Mouse (Mus musculus): ENCODE measurements at regions not wholly inside any gene's neighbourhood (a gene's known extent, or its start where the extent isn't known, plus 50 kb on each side); places are given as distances from the start of the nearest gene placed in this dataset.

DNA sequence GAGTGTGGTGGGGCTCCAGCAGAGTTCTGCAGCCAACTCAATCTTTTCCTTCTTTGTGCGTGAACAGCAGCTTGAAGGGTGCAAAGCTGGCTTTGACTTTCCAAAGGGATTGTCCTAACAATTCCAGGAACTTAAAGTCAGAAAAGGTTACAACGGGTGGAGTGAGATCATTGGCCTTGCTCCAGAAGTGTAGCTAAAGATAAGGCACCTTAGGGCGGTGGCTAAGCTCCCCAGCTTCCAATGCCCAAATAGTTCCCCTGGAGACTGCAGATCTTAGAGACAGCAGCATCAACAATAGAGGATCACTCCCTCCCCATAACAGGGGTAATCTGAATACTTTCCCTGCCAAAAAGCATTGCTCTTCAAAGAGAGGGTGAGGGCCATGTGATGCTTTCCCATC, 62.3 kb upstream of the Cd93 start:
- no peak for DNase-seq (ENCODE audit: low spot score)

DNA sequence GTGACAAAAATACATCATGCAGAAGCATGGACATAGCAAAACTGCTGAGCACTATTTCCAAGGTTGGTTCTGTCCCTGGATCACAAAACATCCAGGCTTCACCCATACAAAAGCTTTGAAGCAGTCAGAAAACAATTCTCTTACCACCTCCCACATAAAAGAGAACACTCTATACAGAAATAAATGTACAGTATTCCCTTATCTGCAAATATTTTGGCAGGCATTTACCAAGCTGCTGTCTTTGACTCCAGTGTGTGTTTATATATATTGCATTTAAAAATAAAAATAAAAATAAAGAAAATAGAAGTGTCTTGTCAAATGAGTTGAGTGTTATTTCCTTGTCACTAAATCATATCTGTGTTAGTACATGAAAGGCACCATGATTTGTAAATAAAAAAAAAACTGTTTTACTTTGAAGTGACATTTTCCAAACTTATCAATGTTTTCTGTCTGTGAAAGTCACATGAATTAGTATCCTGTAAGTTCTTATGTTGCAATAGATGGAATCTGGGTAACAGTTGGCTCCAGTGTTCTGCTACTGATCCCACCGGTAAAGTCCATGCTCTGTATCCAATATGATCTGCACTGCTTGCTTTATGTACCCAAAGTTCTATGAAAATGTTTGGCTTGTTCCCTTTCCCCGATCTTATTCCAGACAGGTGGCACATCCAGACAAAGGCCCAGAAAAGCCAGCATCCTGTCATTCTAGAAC, 59.9 kb upstream of the Cd93 start:
- no peak for DNase-seq (ENCODE audit: low spot score)

DNA sequence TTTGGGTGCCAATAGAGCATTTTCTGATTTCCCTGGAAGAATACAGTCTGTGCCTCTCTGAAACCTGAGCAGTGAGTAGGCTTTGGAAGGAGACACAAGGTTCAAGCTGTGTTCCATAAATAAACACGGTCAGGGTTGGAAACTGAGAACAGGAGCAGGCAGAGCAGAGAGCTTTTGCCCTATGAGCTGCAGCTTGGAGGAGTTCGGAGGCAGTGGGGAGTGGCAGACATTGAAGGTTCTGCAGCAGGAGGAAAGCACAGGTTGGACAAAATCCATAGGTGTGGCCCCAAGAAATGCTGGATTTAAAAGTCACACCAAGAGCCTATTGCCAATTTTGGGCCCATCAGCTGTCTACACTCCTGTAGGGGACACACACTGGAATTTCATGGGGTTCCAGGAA, 59.0 kb upstream of the Cd93 start:
- DNase-seq (ENCODE audit: low spot score) = no peak

DNA sequence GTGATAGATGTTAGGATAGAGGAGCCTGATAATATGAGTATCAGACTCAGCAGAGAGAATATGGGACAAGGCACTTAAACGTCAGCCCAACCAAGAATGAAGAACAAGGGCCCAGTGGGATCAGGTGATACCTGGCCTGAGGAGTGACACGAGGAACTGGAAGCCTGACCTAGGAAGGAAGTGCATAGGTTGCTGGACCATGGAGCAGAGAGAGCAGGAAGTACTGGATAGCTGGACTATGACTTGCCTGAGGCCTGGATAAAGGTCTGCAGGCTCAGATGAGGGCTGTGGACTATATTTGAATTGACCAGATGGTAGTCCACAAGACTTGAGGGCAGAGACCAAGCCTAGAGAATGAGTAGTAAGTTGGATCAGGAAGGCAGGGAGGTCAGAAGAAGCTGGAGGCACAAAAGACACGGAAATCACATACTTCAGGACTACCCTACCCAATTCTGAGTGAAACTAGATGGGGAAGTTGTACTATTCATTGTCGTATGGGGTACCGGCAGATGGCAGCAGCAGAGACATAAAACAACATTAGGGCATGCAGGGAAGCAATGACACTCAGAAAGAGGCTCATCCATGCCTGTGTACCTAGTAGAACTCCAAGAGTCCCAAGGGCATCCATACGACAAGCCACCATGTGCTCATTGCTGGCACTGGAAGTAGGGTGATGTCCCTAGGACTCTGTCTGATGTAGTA, 57.0 kb upstream of the Cd93 start:
- DNase-seq (ENCODE audit: low spot score) = no peak

DNA sequence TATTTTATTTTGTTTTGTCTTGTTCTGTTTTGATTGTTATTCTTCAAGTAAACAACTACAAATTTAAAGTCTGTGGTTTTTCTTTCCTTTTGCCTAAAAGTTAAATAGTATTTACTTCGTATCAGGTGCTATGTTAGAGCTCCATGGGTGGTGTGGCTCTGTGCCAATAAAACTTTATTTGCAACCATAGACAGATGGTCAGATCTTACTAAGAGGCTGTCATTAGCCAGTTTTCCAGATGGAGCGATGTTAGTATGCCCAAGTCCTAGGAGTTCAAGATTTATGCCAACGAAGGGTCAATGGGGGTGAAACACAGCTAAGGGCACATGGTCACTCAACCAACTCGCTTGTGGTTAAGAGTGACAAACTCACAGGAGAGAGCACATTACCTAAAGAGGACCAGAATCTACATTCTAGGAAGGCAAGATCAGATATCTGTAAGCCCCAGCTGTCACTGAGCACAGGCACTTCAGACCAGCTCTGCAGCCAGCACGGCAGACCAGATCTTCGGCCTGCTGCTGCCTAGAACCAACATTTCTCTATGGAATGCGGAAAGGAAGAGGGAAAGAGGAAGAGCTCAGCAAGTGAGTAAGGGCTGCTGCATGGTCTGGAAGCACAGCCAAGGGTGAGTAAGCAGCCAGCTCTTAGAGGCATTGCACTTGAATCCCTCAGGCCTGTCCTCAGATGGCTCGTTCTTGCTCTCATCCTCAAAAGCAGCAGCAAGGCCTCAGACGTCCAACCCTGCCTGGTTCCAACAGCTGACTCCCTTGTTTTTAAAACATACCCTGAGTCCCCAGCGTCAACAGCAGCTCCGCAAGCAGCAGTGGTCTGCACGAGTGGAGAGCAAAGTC, 54.3 kb upstream of the Cd93 start:
- DNase-seq (ENCODE audit: low spot score) = no peak

DNA sequence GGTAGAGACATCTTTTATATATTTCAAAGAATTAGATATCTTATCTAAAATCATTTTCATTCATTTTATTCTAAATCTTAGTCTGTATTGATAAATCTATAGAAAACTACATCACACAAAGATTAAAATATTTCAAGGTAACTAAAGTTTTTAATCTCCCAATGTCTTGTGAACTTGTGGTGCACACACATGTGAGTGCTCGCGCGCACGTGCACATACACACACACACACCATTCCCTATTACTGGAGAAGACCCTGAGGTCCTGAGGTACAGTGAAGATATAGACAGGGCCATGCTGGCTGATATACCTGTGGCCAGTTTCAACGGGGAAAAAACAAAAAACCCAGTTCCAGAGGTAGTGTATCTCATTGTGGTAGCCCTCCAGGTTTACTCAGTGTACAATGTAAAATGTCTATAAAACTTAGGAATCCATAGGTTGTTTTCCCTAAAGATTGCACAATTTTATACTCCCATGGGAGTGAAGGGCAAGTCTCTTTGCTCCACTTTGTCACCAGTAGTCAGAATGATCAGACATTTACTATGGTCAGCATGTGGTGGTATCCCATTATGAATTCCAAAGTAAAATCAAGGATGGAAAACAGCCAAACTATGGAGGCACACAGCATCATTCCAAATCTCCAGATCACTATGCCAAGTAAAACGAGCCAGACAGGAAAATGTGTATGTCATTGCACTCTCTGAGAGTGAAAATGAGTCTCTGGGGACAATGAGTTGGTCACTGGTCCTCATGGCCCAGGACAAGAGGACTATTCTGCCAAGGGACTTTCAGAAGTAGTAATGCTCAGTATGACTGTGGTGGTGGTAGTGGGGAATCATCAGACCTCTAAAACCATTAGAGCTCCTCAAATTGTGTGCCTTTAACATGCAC, 53.0 kb upstream of the Cd93 start:
- no peak for DNase-seq (ENCODE audit: low spot score)

DNA sequence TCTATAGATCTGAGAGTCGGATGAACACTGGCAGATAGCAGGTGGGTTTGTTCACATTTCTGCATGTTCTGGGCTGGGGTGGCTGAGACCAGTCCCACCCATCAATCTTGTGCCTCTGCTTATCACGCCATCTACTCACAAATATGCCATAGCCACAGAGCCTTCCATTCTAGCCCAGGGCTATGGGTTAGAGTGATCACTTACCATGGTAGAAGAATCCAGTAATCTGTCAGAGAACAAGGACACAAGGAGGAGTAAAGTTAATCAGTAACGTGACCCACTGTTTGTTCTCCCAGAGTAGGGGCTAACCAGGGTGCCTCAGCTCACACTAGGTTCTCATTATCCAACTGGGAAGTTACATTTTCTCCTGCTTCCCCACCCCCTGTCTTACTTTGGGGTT, 52.1 kb upstream of the Cd93 start:
- DNase-seq (ENCODE audit: low spot score) = no peak

DNA sequence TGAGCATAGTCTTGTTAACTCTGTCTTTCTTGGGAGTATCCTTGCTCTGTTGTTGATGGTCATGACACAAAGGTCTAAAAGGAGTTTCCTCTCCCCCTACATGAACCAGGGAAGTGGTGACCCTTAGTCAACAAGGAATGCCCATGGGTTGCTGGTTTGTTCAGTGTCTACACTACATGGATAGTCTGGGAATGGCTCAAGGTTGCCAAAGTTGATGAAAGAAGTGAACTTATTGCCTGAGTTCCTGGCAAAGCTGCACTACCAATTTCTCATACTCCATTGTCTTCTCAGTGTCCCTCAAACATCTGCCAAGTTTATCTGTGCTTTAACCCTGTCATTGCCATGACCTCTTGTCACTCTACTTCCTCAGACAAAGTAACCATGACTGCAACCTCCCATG, 49.9 kb upstream of the Cd93 start:
- no peak for DNase-seq (ENCODE audit: low spot score)

Measured in ovary, postnatal 14 days (tissue).